Mouse (Mus musculus) limb, embryonic 11.5 days (tissue): ENCODE results near the gene Clic1. TPM values are rescaled to one million over a fixed set of nuclear protein-coding genes. Genes with fewer than 3 reads are reported as not detected.
"Not testable (repeated sequence)": the region's sequence is repeated elsewhere in the genome, so short reads cannot be mapped to it uniquely, and the experiment has no call there.

Source experiments
- ATAC-seq: fragments of 200-750 bp; cut with Nextera tagmentation; 2 replicates; pipeline ENCODE4 v1.8.0; 2017; ENCODE audit warnings: low read depth; ENCODE audit not compliant: insufficient number of reproducible peaks, low FRiP score, low TSS enrichment
- DNase-seq: peaks from one replicate; pipeline ENCODE4 v3.0.0-alpha.2; 2015; ENCODE audit warnings: low spot score
- H3K27ac ChIP-seq: fragments of 300-500 bp; sonication (generic); replicated peaks from 2 replicates; pipeline ENCODE4 v1.5.1; 2014; ENCODE audit warnings: low read depth, mild to moderate bottlenecking, low read length
- H3K27me3 ChIP-seq: fragments of 300-500 bp; sonication (generic); 2 replicates; pipeline ENCODE4 v1.6.1; 2014; ENCODE audit warnings: mild to moderate bottlenecking, low read length, mixed read lengths; ENCODE audit not compliant: control insufficient read depth, insufficient read depth
- H3K36me3 ChIP-seq: fragments of 300-500 bp; sonication (generic); 2 replicates; pipeline ENCODE4 v1.6.1; 2014; ENCODE audit warnings: mild to moderate bottlenecking, low read length, moderate library complexity, mixed read lengths; ENCODE audit not compliant: control insufficient read depth, insufficient read depth
- H3K4me1 ChIP-seq: fragments of 300-500 bp; sonication (generic); 2 replicates; pipeline ENCODE4 v1.6.1; 2014; ENCODE audit warnings: low read length, mixed read lengths; ENCODE audit not compliant: control insufficient read depth, insufficient read depth
- H3K4me2 ChIP-seq: fragments of 300-500 bp; sonication (generic); 2 replicates; pipeline ENCODE4 v1.6.1; 2014; ENCODE audit warnings: low read depth, mild to moderate bottlenecking, moderate library complexity; ENCODE audit not compliant: severe bottlenecking
- H3K4me3 ChIP-seq: fragments of 300-500 bp; sonication (generic); 2 replicates; pipeline ENCODE4 v1.5.1; 2014; ENCODE audit warnings: low read depth, low read length
- H3K9ac ChIP-seq: fragments of 300-500 bp; sonication (generic); 2 replicates; pipeline ENCODE4 v1.6.1; 2014; ENCODE audit warnings: mild to moderate bottlenecking, low read length
- H3K9me3 ChIP-seq: fragments of 300-500 bp; sonication (generic); 2 replicates; pipeline ENCODE4 v1.6.1; 2016; ENCODE audit warnings: low read length; ENCODE audit not compliant: control insufficient read depth
- WGBS: fragments of 180-500 bp; shearing (Covaris S2); extraction: QIAGEN DNeasy Blood & Tissue Kit; methylation state at CpG from one replicate; pipeline ENCODE4 v1.1.7; 2014; 5-methylcytosine and 5-hydroxymethylcytosine counted together
- polyA plus RNA-seq: library from polyadenylated mRNA; unstranded; fragments of >200 nt; fragmentation: Nextera tagmentation; extraction: Ambion mirVana; gene quantifications from 2 replicates; pipeline ENCODE4 v1.2.1, GENCODE M21; 2014

The Clic1 gene
- polyA plus RNA-seq, 1 experiment from 2014 or later: 52.1 TPM

DNA sequence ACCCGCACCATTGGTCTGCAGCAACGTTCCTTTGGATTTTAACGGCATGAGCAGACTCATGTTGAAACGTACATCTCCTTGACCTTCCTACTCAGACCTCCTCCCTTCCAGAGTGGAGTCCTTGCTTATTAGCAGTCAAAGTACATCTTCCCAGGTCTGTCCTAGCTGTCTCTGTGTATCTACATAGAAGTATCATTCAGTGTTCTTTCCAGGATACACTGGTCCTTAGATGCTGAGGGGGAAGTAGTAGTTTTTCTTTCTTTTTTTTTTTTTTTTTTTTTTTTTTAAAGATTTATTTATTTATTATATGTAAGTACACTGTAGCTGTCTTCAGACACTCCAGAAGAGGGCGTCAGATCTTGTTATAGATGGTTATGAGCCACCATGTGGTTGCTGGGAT is 43.9 kb upstream of the Clic1 start:
- not testable (repeated sequence) for DNase-seq, H3K9me3 ChIP-seq, H3K9ac ChIP-seq, H3K4me2 ChIP-seq, H3K27ac ChIP-seq, H3K4me3 ChIP-seq, ATAC-seq, H3K27me3 ChIP-seq
- 94% methylated on average over 4 of the region's 5 CpGs for WGBS
- peaks cover 33% of the 10 kb centered on the region for H3K36me3 ChIP-seq
- H3K4me1 ChIP-seq: peaks cover 14% of the 10 kb centered on the region

DNA sequence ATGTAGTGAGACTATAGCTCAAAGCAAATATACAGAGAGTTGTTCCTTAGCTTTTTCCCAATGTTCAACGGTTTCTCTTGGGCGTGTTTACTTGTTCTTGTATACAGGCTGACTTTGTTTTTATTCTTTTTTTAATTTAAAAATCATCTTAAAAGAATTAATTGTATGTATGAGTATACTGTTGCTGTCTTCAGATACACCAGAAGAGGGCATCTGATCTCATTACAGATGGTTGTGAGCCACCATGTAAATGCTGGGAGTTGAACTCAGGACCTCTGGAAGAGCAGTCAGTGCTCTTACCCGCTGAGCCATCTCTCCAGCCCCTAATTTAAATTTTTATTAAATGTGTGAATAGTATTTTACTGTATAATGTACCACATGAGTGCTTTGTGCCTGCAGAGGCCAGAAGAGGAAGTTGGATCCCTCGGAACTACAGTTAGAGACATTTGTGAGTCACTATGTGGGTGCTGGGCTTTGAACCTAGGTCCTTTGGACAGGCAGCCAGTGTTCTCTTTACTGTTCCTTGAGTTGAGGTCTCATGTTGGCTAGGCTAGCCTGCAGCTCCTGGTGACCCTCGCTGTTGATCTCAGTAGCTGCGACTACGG is 42.3 kb upstream of the Clic1 start:
- Histone ChIP-seq H3K36me3 (peaks cover 48% of the 10 kb centered on the region), H3K4me3 (no peak overlapping the region), H3K9ac (no peak overlapping the region), H3K27ac (no peak overlapping the region), H3K27me3 (no peaks in the 10 kb centered on the region), H3K4me2 (no peak overlapping the region), H3K4me1 (peaks cover 10% of the 10 kb centered on the region), H3K9me3 (no peaks in the 10 kb centered on the region)
- WGBS: 96% methylated on average over 7 of the region's 7 CpGs
- ATAC-seq (no peak), DNase-seq (no peak)

DNA sequence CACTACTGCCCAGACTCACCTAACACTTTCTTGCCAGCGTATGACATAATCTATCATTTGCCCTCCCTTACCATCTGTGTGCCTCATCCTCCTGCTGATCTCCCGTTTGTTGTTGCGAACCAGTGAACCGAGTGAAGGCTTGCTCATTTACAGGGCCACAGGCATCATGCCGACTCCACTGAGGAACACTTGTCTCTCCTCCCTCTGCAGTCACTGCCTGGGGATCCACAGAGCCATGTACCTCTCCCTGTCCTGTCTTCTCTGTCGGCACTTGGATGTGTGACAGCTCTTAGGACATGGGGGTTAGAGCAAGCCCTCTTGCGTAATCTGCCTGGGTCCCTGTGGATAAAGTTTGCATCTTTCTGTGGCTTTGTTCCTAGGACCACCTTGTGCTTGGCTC is 40.2 kb upstream of the Clic1 start:
- Histone ChIP-seq H3K27me3 (no peaks in the 10 kb centered on the region), H3K9ac (no peak overlapping the region), H3K36me3 (peaks cover 68% of the 10 kb centered on the region), H3K4me1 (no peaks in the 10 kb centered on the region), H3K27ac (no peak overlapping the region), H3K4me3 (no peak overlapping the region), H3K4me2 (no peak overlapping the region), H3K9me3 (no peaks in the 10 kb centered on the region)
- no peak for ATAC-seq
- DNase-seq: no peak
- WGBS: 94% methylated on average over 7 of the region's 7 CpGs

DNA sequence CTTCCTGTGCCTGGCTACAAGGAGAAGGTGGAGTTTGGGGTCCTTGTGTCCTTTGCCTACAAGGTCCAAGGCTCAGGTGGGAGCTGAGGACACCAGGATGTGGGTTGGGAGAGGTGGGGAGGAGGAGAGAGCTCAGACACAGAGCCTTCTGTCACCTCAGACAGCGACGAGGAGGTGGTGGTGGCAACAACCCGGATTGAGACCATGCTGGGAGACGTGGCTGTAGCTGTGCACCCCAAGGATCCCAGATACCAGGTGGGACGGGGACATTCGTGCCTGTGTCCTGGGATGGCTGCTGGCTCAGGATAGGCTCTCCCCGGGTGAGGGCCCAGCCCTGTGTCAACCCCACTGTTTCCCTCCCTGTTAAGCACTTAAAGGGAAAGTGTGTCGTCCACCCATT is 38.3 kb upstream of the Clic1 start:
- H3K4me1 ChIP-seq: no peaks in the 10 kb centered on the region
- no peak overlapping the region for H3K4me3 ChIP-seq
- WGBS: 92% methylated on average over 8 of the region's 8 CpGs
- H3K4me2 ChIP-seq: no peak overlapping the region
- no peak overlapping the region for H3K9ac ChIP-seq
- H3K9me3 ChIP-seq: no peaks in the 10 kb centered on the region
- H3K27ac ChIP-seq: no peak overlapping the region
- no peaks in the 10 kb centered on the region for H3K27me3 ChIP-seq
- peaks cover 76% of the 10 kb centered on the region for H3K36me3 ChIP-seq
- ATAC-seq (no peak), DNase-seq (no peak)

DNA sequence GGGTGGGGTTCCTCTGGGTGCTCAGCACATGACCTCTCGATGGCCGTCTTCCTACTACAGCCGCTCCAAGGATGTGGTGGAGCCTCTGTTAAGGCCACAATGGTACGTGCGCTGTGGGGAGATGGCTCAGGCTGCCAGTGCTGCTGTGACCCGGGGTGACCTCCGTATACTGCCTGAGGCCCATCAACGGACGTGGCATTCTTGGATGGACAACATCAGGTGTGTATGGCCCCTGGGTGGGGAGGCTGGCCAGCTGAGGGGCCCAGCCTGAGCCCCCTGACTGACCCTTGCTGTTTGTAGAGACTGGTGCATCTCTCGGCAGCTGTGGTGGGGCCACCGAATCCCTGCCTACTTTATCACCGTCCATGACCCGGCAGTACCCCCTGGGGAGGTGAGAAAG is 37.3 kb upstream of the Clic1 start:
- Histone ChIP-seq H3K36me3 (peaks cover 73% of the 10 kb centered on the region), H3K27ac (no peak overlapping the region), H3K4me1 (no peaks in the 10 kb centered on the region), H3K27me3 (no peaks in the 10 kb centered on the region), H3K9ac (no peak overlapping the region), H3K4me3 (no peak overlapping the region), H3K4me2 (no peak overlapping the region), H3K9me3 (no peaks in the 10 kb centered on the region)
- ATAC-seq: no peak
- DNase-seq: no peak
- 85% methylated on average over 13 of the region's 13 CpGs for WGBS

DNA sequence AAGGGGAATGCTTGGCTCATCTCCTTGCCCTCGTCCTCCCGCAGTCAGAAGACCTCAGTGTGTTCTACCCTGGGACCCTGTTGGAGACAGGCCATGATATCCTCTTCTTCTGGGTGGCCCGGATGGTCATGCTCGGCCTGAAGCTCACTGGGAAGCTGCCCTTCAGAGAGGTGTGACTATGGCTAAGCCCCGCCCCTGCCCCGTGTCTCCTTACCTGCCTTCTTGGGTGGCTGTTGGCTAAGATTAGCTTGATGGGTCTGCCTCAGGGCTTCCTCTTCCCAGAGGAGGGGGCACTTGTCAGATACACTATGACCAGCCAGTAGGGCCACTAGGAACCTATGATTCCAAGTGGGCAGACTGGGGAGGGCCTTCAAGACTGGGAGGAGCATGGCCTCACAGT is 36.5 kb upstream of the Clic1 start:
- Histone ChIP-seq H3K4me2 (no peak overlapping the region), H3K36me3 (peaks cover 69% of the 10 kb centered on the region), H3K4me3 (no peak overlapping the region), H3K27ac (no peak overlapping the region), H3K9me3 (no peaks in the 10 kb centered on the region), H3K27me3 (no peaks in the 10 kb centered on the region), H3K9ac (no peak overlapping the region), H3K4me1 (no peaks in the 10 kb centered on the region)
- WGBS: 85% methylated on average over 6 of the region's 6 CpGs
- DNase-seq: no peak
- no peak for ATAC-seq

DNA sequence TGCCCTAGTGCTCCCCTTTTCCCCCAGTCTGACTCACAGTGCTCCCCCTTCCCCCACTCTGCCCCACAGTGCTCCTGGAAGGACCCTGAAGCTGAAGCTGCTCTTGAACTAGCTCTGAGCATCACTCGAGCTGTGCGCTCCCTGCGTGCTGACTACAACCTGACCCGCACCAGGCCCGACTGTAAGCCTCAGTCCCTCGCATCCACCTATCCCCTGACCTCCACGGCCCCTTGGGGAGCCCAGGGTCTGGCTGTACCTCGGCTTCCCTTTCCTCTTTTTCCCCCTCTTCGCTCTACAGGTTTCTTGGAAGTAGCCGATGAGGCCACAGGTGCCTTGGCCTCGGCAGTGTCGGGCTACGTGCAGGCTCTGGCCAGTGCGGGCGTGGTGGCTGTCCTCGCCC is 34.5 kb upstream of the Clic1 start:
- no peaks in the 10 kb centered on the region for H3K9me3 ChIP-seq
- DNase-seq (no peak), ATAC-seq (no peak)
- H3K9ac ChIP-seq: no peak overlapping the region
- no peak overlapping the region for H3K4me3 ChIP-seq
- H3K36me3 ChIP-seq: peaks cover 60% of the 10 kb centered on the region
- 92% methylated on average over 16 of the region's 16 CpGs for WGBS
- no peaks in the 10 kb centered on the region for H3K4me1 ChIP-seq
- no peak overlapping the region for H3K4me2 ChIP-seq
- no peak overlapping the region for H3K27ac ChIP-seq
- no peaks in the 10 kb centered on the region for H3K27me3 ChIP-seq

DNA sequence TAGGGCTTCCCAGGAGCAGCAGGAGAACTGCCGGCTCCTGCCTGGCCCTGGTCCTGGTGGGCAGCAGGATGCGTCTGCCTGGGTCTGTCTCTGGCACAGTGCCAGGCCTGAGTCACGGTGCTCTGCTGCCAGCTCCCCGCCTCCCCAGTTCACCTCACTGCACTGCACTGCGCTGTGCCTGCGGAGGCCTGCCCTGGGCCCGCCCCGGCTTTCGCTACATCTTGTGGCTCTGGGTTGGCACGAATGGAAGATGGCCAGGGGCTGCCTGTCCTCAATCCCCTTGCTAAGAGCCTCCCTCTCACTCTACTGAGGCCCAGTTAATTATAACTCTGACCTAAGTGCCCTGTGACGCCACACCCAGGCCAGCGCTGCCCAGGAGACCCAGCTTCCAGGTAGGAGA is 33.4 kb upstream of the Clic1 start, which contains the start of gene Vwa7:
Gene Vwa7 (plus strand): TSS at position 204 of the 400 bp plus-strand sequence.
- H3K27ac ChIP-seq: no peak within 1 kb of the TSS
- peaks cover 50% of the 10 kb centered on the region for H3K36me3 ChIP-seq
- H3K4me3 ChIP-seq: no peak within 1 kb of the TSS
- no peak within 1 kb of the TSS for H3K4me2 ChIP-seq
- 0 out of 2 replicates have a peak, but pooled peaks cover 1% of the 10 kb centered on the region for H3K4me1 ChIP-seq
- ATAC-seq (no peak), DNase-seq (no peak)
- no peaks in the 10 kb centered on the region for H3K27me3 ChIP-seq
- no peaks in the 10 kb centered on the region for H3K9me3 ChIP-seq
- no peak within 1 kb of the TSS for H3K9ac ChIP-seq
- 84% methylated on average over 12 of the region's 12 CpGs for WGBS
